Mouse (Mus musculus) liver, adult 2 months (tissue): ENCODE measurements around the gene Dstyk.

ENCODE experiments used
- CTCF ChIP-seq: fragments of 200-500 bp; IDR thresholded peaks from 2 replicates; pipeline ENCODE4 v1.5.1; 2011; ENCODE audit warnings: low read depth, low read length, control low read depth
- POLR2A ChIP-seq: fragments of 200-500 bp; IDR thresholded peaks from 2 replicates; pipeline ENCODE4 v1.6.1; 2011; ENCODE audit warnings: low read length, control low read depth; ENCODE audit not compliant: insufficient read depth; ENCODE audit errors: extremely low read depth

- no peak for TF ChIP-seq POLR2A
- no peak for TF ChIP-seq CTCF
These were observed 64.3 kb downstream of the Dstyk start for GRCm38 (mm10) chr1:132481619-132482018.
